Mouse (Mus musculus) midbrain, embryonic 14.5 days (tissue): ENCODE results near the gene Nfu1. TPM values are rescaled to one million over a fixed set of nuclear protein-coding genes. Genes with fewer than 3 reads are reported as not detected.

ENCODE experiments used
- ATAC-seq: fragments of 200-750 bp; cut with Nextera tagmentation; 2 replicates; pipeline ENCODE4 v1.8.0; 2017; ENCODE audit warnings: moderate number of reproducible peaks, moderate library complexity; ENCODE audit not compliant: low FRiP score, low TSS enrichment
- DNase-seq: peaks from one replicate; pipeline ENCODE4 v3.0.0-alpha.2; 2015
- H3K27ac ChIP-seq: fragments of 300-500 bp; sonication (generic); replicated peaks from 2 replicates; pipeline ENCODE4 v1.5.1; 2014; ENCODE audit warnings: mild to moderate bottlenecking, low read depth, low read length, moderate library complexity
- H3K27me3 ChIP-seq: fragments of 300-500 bp; sonication (generic); 2 replicates; pipeline ENCODE4 v1.6.1; 2014; ENCODE audit warnings: low read length, control low read depth, mixed read lengths; ENCODE audit not compliant: control insufficient read depth, insufficient read depth
- H3K36me3 ChIP-seq: fragments of 300-500 bp; sonication (generic); 2 replicates; pipeline ENCODE4 v1.6.1; 2014; ENCODE audit warnings: low read length, control low read depth; ENCODE audit not compliant: control insufficient read depth, insufficient read depth
- H3K4me1 ChIP-seq: fragments of 300-500 bp; sonication (generic); 2 replicates; pipeline ENCODE4 v1.6.1; 2014; ENCODE audit warnings: mild to moderate bottlenecking, antibody characterized with exemption, low read length, control low read depth; ENCODE audit not compliant: control insufficient read depth, insufficient read depth
- H3K4me2 ChIP-seq: fragments of 300-500 bp; sonication (generic); 2 replicates; pipeline ENCODE4 v1.6.1; 2014; ENCODE audit warnings: mild to moderate bottlenecking, low read length, moderate library complexity
- H3K4me3 ChIP-seq: fragments of 300-500 bp; sonication (generic); replicated peaks from 2 replicates; pipeline ENCODE4 v1.5.1; 2014; ENCODE audit warnings: low read depth, low read length
- H3K9ac ChIP-seq: fragments of 300-500 bp; sonication (generic); replicated peaks from 2 replicates; pipeline ENCODE4 v1.6.1; 2014; ENCODE audit warnings: mild to moderate bottlenecking, low read length, moderate library complexity
- H3K9me3 ChIP-seq: fragments of 300-500 bp; sonication (generic); 2 replicates; pipeline ENCODE4 v1.6.1; 2016; ENCODE audit warnings: low read length, control low read depth, mixed read lengths; ENCODE audit not compliant: control insufficient read depth
- WGBS: fragments of 180-500 bp; shearing (Covaris S2); extraction: QIAGEN DNeasy Blood & Tissue Kit; methylation state at CpG from one replicate; pipeline ENCODE4 v1.1.7; 2014; 5-methylcytosine and 5-hydroxymethylcytosine counted together
- polyA plus RNA-seq: library from polyadenylated mRNA; unstranded; fragments of >200 nt; fragmentation: Nextera tagmentation; extraction: Ambion mirVana; gene quantifications from 2 replicates; pipeline ENCODE4 v1.2.1, GENCODE M21; 2014

Nfu1 gene
- polyA plus RNA-seq, 1 experiment from 2014 or later, result 130 TPM

DNA sequence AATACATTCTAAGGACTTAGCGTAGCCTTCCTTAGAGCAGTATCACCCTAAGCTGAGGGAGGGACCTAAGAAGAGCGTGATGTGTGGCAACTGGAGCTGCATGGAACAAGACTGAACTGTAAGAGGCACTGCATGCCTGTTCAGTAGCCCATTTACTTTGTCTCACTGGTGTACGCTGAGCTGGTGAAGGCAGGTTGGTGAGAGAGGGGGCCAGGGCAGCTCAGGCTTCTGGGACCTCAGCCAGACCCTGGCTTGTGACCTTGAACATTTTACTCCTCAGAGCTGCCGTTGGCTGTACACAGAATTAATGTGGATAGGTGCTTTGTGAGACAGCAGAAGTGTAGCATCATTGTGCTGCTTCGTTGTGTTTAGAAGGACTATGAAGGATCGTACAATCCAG, 19.5 kb upstream of the Nfu1 start:
- Histone ChIP-seq H3K4me2 (no peak overlapping the region), H3K36me3 (peaks cover 15% of the 10 kb centered on the region; the same call in 1 of the 2 replicates), H3K27ac (no peak overlapping the region), H3K4me1 (no peaks in the 10 kb centered on the region), H3K4me3 (no peak overlapping the region), H3K9ac (no peak overlapping the region), H3K27me3 (no peaks in the 10 kb centered on the region), H3K9me3 (no peaks in the 10 kb centered on the region)
- no peak for DNase-seq
- WGBS, result 95% methylated on average over 6 of the region's 6 CpGs
- no peak for ATAC-seq

DNA sequence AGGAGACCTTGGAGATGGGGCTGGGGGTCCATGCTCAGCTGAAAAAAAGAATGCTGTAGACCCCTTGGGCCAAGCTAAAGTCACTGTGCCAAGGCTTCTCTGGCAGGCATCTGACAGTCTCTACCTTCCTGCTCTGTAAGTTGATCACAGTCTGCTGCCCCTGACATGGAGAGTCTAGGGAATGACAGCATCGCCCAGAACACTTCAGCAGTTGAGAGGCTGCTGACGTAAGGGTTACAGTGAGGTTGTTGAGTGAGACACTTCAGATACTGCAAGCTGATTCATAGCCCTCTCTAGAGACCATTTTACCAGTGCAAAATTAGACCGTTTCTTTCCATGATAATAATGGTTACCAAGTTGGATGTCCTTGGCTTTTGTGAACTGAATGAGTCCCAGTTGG, 18.0 kb upstream of the Nfu1 start:
- no peak overlapping the region for H3K27ac ChIP-seq
- no peaks in the 10 kb centered on the region for H3K9me3 ChIP-seq
- H3K4me3 ChIP-seq, result no peak overlapping the region
- 90% methylated on average over 3 of the region's 3 CpGs for WGBS
- peaks cover 14% of the 10 kb centered on the region; the same call in 1 of the 2 replicates for H3K36me3 ChIP-seq
- no peaks in the 10 kb centered on the region for H3K27me3 ChIP-seq
- H3K9ac ChIP-seq, result no peak overlapping the region
- no peak for ATAC-seq
- H3K4me2 ChIP-seq, result no peak overlapping the region
- no peak for DNase-seq
- H3K4me1 ChIP-seq, result no peaks in the 10 kb centered on the region

DNA sequence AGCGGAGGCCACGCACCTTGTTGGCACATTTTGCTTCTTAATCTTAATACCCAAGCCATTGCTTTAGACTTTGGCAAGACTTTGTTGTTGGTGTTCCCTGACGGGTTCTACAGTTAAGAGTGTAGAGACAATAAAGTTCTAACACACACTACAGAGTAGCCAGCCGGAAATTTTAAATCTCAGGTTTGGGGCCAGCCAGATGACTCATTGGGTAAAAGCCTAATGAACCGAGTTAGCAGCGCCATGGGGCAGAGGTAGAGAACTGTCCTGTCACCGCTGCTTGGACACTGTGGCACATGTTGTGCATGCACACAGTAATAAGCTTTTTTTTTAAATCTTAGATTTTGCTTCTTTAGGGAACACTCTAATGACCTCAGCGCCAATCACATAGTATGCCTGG, 16.7 kb upstream of the Nfu1 start:
- Histone ChIP-seq H3K4me2 (no peak overlapping the region), H3K4me3 (no peak overlapping the region), H3K27ac (no peak overlapping the region), H3K9ac (no peak overlapping the region), H3K4me1 (no peaks in the 10 kb centered on the region), H3K36me3 (peaks cover 21% of the 10 kb centered on the region), H3K27me3 (no peaks in the 10 kb centered on the region), H3K9me3 (no peaks in the 10 kb centered on the region)
- no peak for DNase-seq
- 92% methylated on average over 8 of the region's 8 CpGs for WGBS
- ATAC-seq, result no peak

DNA sequence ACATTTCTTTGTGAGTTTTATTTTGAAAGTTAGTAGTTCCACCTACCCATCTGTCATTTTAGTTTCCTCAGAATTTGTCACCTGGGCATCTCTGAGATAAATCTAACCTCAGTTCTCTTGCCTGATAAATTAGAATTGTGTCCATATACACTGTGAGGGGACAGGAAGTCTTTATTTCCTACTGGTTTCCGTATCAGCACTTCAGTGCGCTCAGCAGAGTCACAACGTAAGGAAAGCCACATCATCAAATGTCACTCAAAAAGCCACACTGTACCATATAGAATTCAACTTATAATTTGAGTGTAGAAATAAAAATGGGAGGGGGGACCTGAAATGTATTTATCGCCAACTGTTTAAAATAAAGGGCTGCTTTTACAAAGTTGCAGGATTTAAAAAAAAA, 14.8 kb upstream of the Nfu1 start:
- ATAC-seq, result no peak
- peaks cover 21% of the 10 kb centered on the region for H3K36me3 ChIP-seq
- no peaks in the 10 kb centered on the region for H3K9me3 ChIP-seq
- no peaks in the 10 kb centered on the region for H3K4me1 ChIP-seq
- no peak for DNase-seq
- H3K4me2 ChIP-seq, result no peak overlapping the region
- no peak overlapping the region for H3K9ac ChIP-seq
- no peak overlapping the region for H3K27ac ChIP-seq
- 92% methylated on average over 4 of the region's 4 CpGs for WGBS
- H3K27me3 ChIP-seq, result no peaks in the 10 kb centered on the region
- no peak overlapping the region for H3K4me3 ChIP-seq

DNA sequence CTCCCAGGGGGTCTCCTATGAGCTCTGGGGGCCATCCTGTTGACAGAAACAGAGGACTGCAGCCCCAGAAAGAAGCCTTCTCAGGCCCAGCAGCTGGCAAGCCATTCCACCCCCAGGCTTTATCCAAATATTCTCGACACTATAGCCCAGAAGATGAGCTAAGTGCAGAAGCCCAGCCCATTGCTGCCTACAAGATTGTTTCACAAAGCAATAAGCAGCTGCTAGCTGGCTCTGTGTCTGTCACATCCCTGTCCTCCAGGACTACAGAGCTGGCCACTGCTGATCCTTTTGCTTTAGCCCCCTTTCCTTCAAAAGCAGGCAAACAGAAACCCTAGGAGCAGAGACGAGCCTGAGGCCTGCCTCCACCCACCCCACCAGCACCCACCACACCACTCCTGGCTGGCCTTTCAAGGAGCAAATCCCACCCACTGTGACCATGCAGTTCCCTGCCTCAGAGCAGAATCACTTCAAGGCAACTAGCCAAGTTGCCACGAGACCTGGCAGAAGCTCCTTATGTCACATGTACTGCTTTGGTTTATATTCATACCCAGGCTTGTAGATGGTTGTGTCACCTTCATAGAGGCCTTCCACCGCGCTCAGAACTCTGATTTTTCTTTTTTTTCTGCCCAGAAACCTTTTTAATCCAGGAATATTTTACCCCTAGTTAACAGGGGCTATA, 12.3 kb upstream of the Nfu1 start:
- 91% methylated on average over 5 of the region's 5 CpGs for WGBS
- ATAC-seq (no peak), DNase-seq (no peak)
- H3K4me2 ChIP-seq, result no peak overlapping the region
- H3K4me3 ChIP-seq, result no peak overlapping the region
- H3K36me3 ChIP-seq, result peaks cover 21% of the 10 kb centered on the region
- no peaks in the 10 kb centered on the region for H3K9me3 ChIP-seq
- no peaks in the 10 kb centered on the region for H3K27me3 ChIP-seq
- H3K4me1 ChIP-seq, result no peaks in the 10 kb centered on the region
- H3K9ac ChIP-seq, result no peak overlapping the region
- H3K27ac ChIP-seq, result no peak overlapping the region

DNA sequence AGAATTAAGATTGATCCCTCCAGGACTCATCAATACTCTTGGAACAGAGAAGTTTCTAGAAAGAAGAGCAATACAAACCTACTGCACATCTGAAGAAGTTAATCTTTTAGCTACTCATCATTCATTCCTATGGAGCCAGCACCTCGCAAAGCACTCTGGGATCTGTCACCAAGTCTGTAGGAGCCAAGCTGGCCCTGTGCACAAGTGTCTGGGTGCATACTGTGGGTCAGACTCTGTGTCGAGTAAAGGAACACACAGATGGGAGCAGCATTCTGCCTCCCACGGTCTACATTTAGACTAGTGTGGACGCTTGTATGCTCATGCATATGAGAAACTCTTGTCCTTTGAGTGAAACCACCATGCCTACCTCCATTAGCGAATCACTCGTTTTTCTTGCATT, 11.7 kb upstream of the Nfu1 start:
- no peak overlapping the region for H3K4me2 ChIP-seq
- H3K27me3 ChIP-seq, result no peaks in the 10 kb centered on the region
- no peak overlapping the region for H3K27ac ChIP-seq
- H3K9ac ChIP-seq, result no peak overlapping the region
- WGBS, result 94% methylated on average over 6 of the region's 6 CpGs
- no peak for ATAC-seq
- H3K4me3 ChIP-seq, result no peak overlapping the region
- peaks cover 21% of the 10 kb centered on the region for H3K36me3 ChIP-seq
- no peaks in the 10 kb centered on the region for H3K4me1 ChIP-seq
- H3K9me3 ChIP-seq, result no peaks in the 10 kb centered on the region
- no peak for DNase-seq

DNA sequence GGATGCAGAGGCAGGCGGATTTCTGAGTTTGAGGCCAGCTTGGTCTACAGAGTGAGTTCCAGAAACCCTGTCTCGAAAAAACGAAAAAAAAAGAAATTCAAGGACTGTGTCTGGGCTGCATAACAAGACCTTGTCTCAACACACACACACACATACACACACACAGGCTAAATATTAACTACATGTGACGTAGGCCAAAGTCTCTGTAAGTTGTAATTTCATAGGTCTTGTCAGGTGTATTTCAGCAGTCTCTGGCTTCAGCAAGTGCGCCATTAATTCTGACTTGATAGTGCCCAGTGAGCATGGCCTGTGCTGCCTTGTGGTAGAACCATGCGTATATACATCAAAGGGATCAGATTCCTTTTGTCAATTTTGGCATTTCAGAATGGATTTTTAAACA, 7.0 kb upstream of the Nfu1 start:
- DNase-seq, result no peak
- 94% methylated on average over 6 of the region's 6 CpGs for WGBS
- no peak overlapping the region for H3K27ac ChIP-seq

DNA sequence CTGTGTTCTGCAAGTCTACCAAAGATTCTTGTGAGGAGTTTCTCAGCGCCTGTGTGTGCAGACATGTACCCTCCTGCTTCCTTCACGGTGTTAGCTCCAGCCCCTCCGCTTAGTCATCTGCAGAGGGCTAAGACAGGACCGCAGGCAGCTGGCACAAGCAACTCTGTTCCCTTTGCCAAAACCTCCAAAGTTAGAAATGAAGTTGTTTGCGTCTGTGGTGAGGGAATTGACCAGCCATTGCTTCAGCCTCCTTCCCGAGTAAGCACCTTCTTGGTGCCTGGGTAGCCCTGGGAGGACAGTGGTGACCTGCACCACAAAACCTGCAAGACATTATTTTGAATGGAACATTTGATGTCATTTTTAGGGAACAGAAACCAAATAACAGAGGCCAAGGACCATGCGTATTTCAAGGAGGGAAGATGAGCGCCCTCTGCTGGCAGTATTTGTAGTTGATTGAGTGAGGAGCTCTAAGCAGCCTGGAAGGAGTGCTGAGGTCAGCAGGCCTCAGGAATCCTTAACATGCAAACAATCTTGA, 6.4 kb upstream of the Nfu1 start:
- H3K27me3 ChIP-seq, result no peaks in the 10 kb centered on the region
- peaks cover 6% of the 10 kb centered on the region for H3K36me3 ChIP-seq
- no peak overlapping the region for H3K4me2 ChIP-seq
- H3K9me3 ChIP-seq, result no peaks in the 10 kb centered on the region
- H3K4me3 ChIP-seq, result no peak overlapping the region
- ATAC-seq (no peak), DNase-seq (peak; percentile 92)
- no peaks in the 10 kb centered on the region for H3K4me1 ChIP-seq
- H3K27ac ChIP-seq, result no peak overlapping the region
- H3K9ac ChIP-seq, result no peak overlapping the region
- WGBS, result 49% methylated on average over 8 of the region's 8 CpGs

More for the DNA sequence above, 7.0 kb upstream of the Nfu1 start:
- H3K4me1 ChIP-seq, result no peaks in the 10 kb centered on the region
- no peak for ATAC-seq
- peaks cover 12% of the 10 kb centered on the region for H3K36me3 ChIP-seq
- no peaks in the 10 kb centered on the region for H3K9me3 ChIP-seq
- H3K9ac ChIP-seq, result no peak overlapping the region
- no peak overlapping the region for H3K4me3 ChIP-seq
- no peak overlapping the region for H3K4me2 ChIP-seq
- no peaks in the 10 kb centered on the region for H3K27me3 ChIP-seq

DNA sequence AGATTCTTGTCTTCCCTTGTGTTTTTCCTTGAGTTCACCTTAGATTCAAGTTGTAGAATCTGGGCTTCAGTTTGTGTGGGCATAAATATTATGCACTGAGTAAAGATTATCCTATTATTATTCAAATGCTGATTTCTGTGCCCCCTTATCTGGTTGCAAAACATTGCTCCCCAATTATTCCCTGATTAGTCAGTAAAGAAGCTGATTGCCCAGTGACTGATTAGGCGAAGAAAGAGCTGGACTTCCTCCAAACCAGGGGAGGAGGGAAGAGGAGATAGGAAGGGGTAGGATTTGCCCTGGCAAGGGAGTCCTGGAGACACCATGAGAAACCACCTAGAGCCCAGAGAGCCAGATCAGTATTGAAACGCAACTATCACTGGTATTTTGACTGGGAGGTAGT, 4.9 kb upstream of the Nfu1 start:
- ATAC-seq, result no peak
- no peaks in the 10 kb centered on the region for H3K36me3 ChIP-seq
- no peak for DNase-seq
- H3K9me3 ChIP-seq, result no peaks in the 10 kb centered on the region
- no peak overlapping the region for H3K9ac ChIP-seq
- no peaks in the 10 kb centered on the region for H3K27me3 ChIP-seq
- 60% methylated on average over 2 of the region's 2 CpGs for WGBS
- no peak overlapping the region for H3K4me3 ChIP-seq
- no peak overlapping the region for H3K4me2 ChIP-seq
- H3K27ac ChIP-seq, result no peak overlapping the region
- H3K4me1 ChIP-seq, result 0 out of 2 replicates have a peak, but pooled peaks cover under 1% of the 10 kb centered on the region
